Mouse (Mus musculus): ENCODE measurements around the gene A030014E15Rik. TPM values are rescaled to one million over a fixed set of nuclear protein-coding genes. Genes with fewer than 3 reads are reported as not detected.

Gene A030014E15Rik
- total RNA-seq, 2 experiments from 2014 or later: not detected

- ATAC-seq (replicated peaks; ENCODE audit: poor library complexity, severe bottlenecking): no peak
These were observed 49.6 kb downstream of the A030014E15Rik start for GRCm38 (mm10) chr1:82974342-82974741.

Other genes starting within 250 kb of the A030014E15Rik start
- 83.2 and 101 TPM in 2 replicates for gene Mff, start 200.0 kb upstream of the A030014E15Rik start, total RNA-seq (2014; fragmentation: Nextera tagmentation)
- 119 and 121 TPM in 2 replicates for gene Mff, start 200.0 kb upstream of the A030014E15Rik start, total RNA-seq (2017)
- not detected in 2 replicates for gene Tm4sf20, start 156.5 kb upstream of the A030014E15Rik start, total RNA-seq (2014; fragmentation: Nextera tagmentation)
- not detected in 2 replicates for gene Tm4sf20, start 156.5 kb upstream of the A030014E15Rik start, total RNA-seq (2017)
- gene Gm47791, start 153.7 kb upstream of the A030014E15Rik start, total RNA-seq (2014; fragmentation: Nextera tagmentation): not detected in 2 replicates
- not detected in 2 replicates for gene Gm47791, start 153.7 kb upstream of the A030014E15Rik start, total RNA-seq (2017)
- gene Agfg1, start 85.4 kb upstream of the A030014E15Rik start, total RNA-seq (2014; fragmentation: Nextera tagmentation): 23.1 and 26.3 TPM in 2 replicates
- gene Agfg1, start 85.4 kb upstream of the A030014E15Rik start, total RNA-seq (2017): 32.5 and 33.5 TPM in 2 replicates
- 1.5 TPM in 1 of 2 replicates, not detected in the other for gene A030005L19Rik, start 11.6 kb upstream of the A030014E15Rik start, total RNA-seq (2014; fragmentation: Nextera tagmentation)
- gene A030005L19Rik, start 11.6 kb upstream of the A030014E15Rik start, total RNA-seq (2017): not detected in 2 replicates
- not detected in 2 replicates for gene Gm6217, start 6.5 kb downstream of the A030014E15Rik start, total RNA-seq (2014; fragmentation: Nextera tagmentation)
- not detected in 2 replicates for gene Gm6217, start 6.5 kb downstream of the A030014E15Rik start, total RNA-seq (2017)
- gene A030003K21Rik, start 18.5 kb downstream of the A030014E15Rik start, total RNA-seq (2014; fragmentation: Nextera tagmentation): not detected in 2 replicates
- gene A030003K21Rik, start 18.5 kb downstream of the A030014E15Rik start, total RNA-seq (2017): not detected in 2 replicates
- gene Gm7544, start 31.1 kb downstream of the A030014E15Rik start, total RNA-seq (2014; fragmentation: Nextera tagmentation): not detected in 2 replicates
- not detected in 2 replicates for gene Gm7544, start 31.1 kb downstream of the A030014E15Rik start, total RNA-seq (2017)
- not detected in 2 replicates for gene Gm47955, start 35.4 kb downstream of the A030014E15Rik start, total RNA-seq (2014; fragmentation: Nextera tagmentation)
- not detected in 2 replicates for gene Gm47955, start 35.4 kb downstream of the A030014E15Rik start, total RNA-seq (2017)
- gene Gm47959, start 75.6 kb downstream of the A030014E15Rik start, total RNA-seq (2014; fragmentation: Nextera tagmentation): not detected in 2 replicates
- gene Gm47959, start 75.6 kb downstream of the A030014E15Rik start, total RNA-seq (2017): not detected in 2 replicates
- not detected in 2 replicates for gene Slc19a3, start 113.5 kb downstream of the A030014E15Rik start, total RNA-seq (2014; fragmentation: Nextera tagmentation)
- not detected in 2 replicates for gene Slc19a3, start 113.5 kb downstream of the A030014E15Rik start, total RNA-seq (2017)
- not detected in 2 replicates for gene Krtap28-10, start 117.6 kb downstream of the A030014E15Rik start, total RNA-seq (2014; fragmentation: Nextera tagmentation)
- gene Krtap28-10, start 117.6 kb downstream of the A030014E15Rik start, total RNA-seq (2017): not detected in 2 replicates
- gene Gm47969, start 120.0 kb downstream of the A030014E15Rik start, total RNA-seq (2014; fragmentation: Nextera tagmentation): not detected in 2 replicates
- gene Gm47969, start 120.0 kb downstream of the A030014E15Rik start, total RNA-seq (2017): not detected in 2 replicates
- not detected in 2 replicates for gene A030005K14Rik, start 134.5 kb downstream of the A030014E15Rik start, total RNA-seq (2014; fragmentation: Nextera tagmentation)
- gene A030005K14Rik, start 134.5 kb downstream of the A030014E15Rik start, total RNA-seq (2017): not detected in 2 replicates
- gene Krtap28-13, start 136.0 kb downstream of the A030014E15Rik start, total RNA-seq (2014; fragmentation: Nextera tagmentation): not detected in 2 replicates
- gene Krtap28-13, start 136.0 kb downstream of the A030014E15Rik start, total RNA-seq (2017): not detected in 2 replicates
- gene Ccl20, start 191.8 kb downstream of the A030014E15Rik start, total RNA-seq (2014; fragmentation: Nextera tagmentation): not detected in 2 replicates
- not detected in 2 replicates for gene Ccl20, start 191.8 kb downstream of the A030014E15Rik start, total RNA-seq (2017)
- gene Daw1, start 234.8 kb downstream of the A030014E15Rik start, total RNA-seq (2014; fragmentation: Nextera tagmentation): not detected in 2 replicates
- not detected in 2 replicates for gene Daw1, start 234.8 kb downstream of the A030014E15Rik start, total RNA-seq (2017)

All from granulocyte monocyte progenitor cell, adult 5-6 weeks (primary cell).